Mouse (Mus musculus): ENCODE measurements around the gene Nin. TPM values are rescaled to one million over a fixed set of nuclear protein-coding genes. Genes with fewer than 3 reads are reported as not detected.
"Not testable (repeated sequence)": the region's sequence is repeated elsewhere in the genome, so short reads cannot be mapped to it uniquely, and the experiment has no call there.

Nin gene
- 11.0 and 11.6 TPM in 2 replicates for polyA plus RNA-seq (2015; fragmentation: Nextera tagmentation; extraction: Ambion mirVana)

DNA sequence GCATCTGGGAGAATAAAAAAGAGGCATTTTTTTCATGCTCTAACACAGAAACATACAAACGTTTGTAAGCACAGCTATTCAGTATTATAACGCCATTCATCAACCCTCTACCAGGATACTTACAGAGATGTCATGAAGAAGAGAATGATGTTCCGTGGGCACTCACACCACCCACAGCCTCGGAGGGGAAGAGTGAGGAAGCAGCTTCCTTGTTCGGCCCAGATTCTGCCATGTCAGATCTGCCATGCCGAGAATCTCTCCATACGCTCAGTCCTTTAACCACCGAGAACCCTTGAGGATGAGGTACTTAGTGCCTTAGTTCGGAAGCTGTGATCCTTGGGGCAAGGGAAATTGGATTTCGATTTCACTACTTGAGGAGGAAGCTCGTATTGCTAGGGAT lies at the start of gene Nin:
Gene Nin (minus strand): TSS at position 367 of the 400 bp plus-strand sequence.
- 69% methylated on average over 11 of the region's 11 CpGs for WGBS
- no peak within 1 kb of the TSS for H3K4me2 ChIP-seq

DNA sequence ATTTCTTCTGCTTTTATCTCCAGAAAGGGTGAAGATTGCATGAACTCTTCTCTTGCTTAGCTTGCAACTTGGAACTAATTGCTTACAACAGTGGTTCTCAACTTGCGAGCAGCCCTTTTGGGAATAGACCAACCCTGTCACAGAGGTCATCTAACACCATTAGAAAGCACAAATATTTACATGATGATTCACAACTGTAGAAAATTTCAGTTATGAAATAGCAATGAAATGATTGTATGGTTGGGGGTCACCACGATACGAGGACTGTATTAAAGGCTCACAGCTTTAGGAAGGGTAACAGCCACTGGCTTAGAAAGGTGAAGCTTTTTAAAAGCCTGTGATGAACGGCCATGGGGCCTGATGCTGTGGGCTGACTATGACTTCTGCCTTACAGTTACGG lies 47.5 kb upstream of the Nin start:
- H3K9ac ChIP-seq, result no peak overlapping the region
- no peaks in the 10 kb centered on the region for H3K36me3 ChIP-seq
- H3K4me1 ChIP-seq, result peaks cover 5% of the 10 kb centered on the region; the same call in 1 of the 2 replicates
- 43% methylated on average over 5 of the region's 5 CpGs for WGBS
- H3K9me3 ChIP-seq, result no peaks in the 10 kb centered on the region
- no peak overlapping the region for H3K4me2 ChIP-seq
- H3K4me3 ChIP-seq (replicated peaks), result no peak overlapping the region
- no peak overlapping the region for H3K27ac ChIP-seq
- H3K27me3 ChIP-seq (replicated peaks), result no peaks in the 10 kb centered on the region
- no peak for ATAC-seq (ENCODE audit: insufficient read depth, low FRiP score, low read depth)

More for the DNA sequence above, at the start of gene Nin:
- no peak within 1 kb of the TSS for H3K4me3 ChIP-seq (replicated peaks)
- no peak within 1 kb of the TSS for H3K27ac ChIP-seq
- H3K9ac ChIP-seq, result no peak within 1 kb of the TSS
- ATAC-seq (ENCODE audit: insufficient read depth, low FRiP score, low read depth), result no peak
- H3K9me3 ChIP-seq, result no peaks in the 10 kb centered on the region
- H3K27me3 ChIP-seq (replicated peaks), result no peaks in the 10 kb centered on the region
- no peaks in the 10 kb centered on the region for H3K36me3 ChIP-seq
- H3K4me1 ChIP-seq, result peaks cover 9% of the 10 kb centered on the region

GRCm38 (mm10) chr12:70157292-70158066 lies 44.0 kb upstream of the Nin start:
- Histone ChIP-seq H3K9ac (no peak overlapping the region), H3K4me1 (no peaks in the 10 kb centered on the region), H3K27ac (no peak overlapping the region), H3K4me3 (replicated peaks) (no peak overlapping the region), H3K27me3 (replicated peaks) (no peaks in the 10 kb centered on the region), H3K9me3 (no peaks in the 10 kb centered on the region), H3K36me3 (no peaks in the 10 kb centered on the region), H3K4me2 (no peak overlapping the region)
- no peak for ATAC-seq (ENCODE audit: insufficient read depth, low FRiP score, low read depth)
- 48% methylated on average over 5 of the region's 5 CpGs for WGBS

DNA sequence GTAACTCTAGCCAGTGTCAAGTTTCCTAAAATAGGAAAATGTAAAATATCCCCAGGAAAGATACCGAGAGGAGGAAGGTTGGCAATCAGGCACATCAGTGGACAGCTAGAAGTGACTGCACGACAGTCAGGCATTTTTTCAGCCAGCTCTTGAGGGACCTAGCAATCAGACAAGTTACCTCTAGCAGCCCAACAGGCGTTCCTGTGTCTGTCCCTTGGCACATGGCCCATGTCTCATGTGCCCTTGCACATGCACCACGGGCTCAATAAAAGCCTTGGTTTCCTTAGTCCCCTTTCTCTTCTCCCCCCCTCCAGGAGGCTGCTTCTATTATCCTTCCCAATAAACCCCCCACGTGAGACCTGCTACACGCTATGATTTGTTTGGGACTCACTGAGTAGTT lies 42.7 kb upstream of the Nin start:
- no peak overlapping the region for H3K4me3 ChIP-seq (replicated peaks)
- no peak overlapping the region for H3K27ac ChIP-seq
- H3K27me3 ChIP-seq (replicated peaks), result no peaks in the 10 kb centered on the region
- 67% methylated on average over 6 of the region's 6 CpGs for WGBS
- no peak overlapping the region for H3K4me2 ChIP-seq
- no peak for ATAC-seq (ENCODE audit: insufficient read depth, low FRiP score, low read depth)
- no peak overlapping the region for H3K9ac ChIP-seq
- H3K36me3 ChIP-seq, result no peaks in the 10 kb centered on the region
- H3K4me1 ChIP-seq, result no peaks in the 10 kb centered on the region
- no peaks in the 10 kb centered on the region for H3K9me3 ChIP-seq

DNA sequence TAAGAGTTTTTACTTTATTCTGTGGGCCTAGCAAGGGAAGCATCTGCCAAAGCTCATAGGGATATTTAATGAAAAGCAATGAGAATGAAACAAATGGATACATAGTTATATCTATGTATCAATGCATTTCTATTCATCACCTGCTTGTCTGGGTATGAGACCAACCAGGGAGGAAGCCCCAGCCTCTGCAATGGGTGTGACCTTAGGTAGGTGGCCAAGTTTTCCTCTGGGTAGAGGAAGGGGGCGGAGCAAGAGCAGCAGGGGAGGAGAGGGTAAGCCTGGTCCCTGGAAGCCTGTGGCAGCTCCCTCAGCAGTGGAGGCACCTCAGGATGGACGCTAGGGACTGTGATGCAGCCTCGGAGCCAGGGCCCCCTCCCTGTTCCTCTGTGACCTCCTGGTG lies 40.3 kb upstream of the Nin start, which contains the start of gene Abhd12b:
Gene Abhd12b (plus strand): TSS at position 301 of the 400 bp plus-strand sequence.
- no peak within 1 kb of the TSS for H3K4me2 ChIP-seq
- no peaks in the 10 kb centered on the region for H3K9me3 ChIP-seq
- H3K9ac ChIP-seq, result no peak within 1 kb of the TSS
- no peaks in the 10 kb centered on the region for H3K4me1 ChIP-seq
- WGBS, result 61% methylated on average over 3 of the region's 3 CpGs
- H3K27me3 ChIP-seq (replicated peaks), result no peaks in the 10 kb centered on the region
- H3K36me3 ChIP-seq, result no peaks in the 10 kb centered on the region
- H3K27ac ChIP-seq, result no peak within 1 kb of the TSS
- no peak within 1 kb of the TSS for H3K4me3 ChIP-seq (replicated peaks)
- ATAC-seq (ENCODE audit: insufficient read depth, low FRiP score, low read depth), result no peak

DNA sequence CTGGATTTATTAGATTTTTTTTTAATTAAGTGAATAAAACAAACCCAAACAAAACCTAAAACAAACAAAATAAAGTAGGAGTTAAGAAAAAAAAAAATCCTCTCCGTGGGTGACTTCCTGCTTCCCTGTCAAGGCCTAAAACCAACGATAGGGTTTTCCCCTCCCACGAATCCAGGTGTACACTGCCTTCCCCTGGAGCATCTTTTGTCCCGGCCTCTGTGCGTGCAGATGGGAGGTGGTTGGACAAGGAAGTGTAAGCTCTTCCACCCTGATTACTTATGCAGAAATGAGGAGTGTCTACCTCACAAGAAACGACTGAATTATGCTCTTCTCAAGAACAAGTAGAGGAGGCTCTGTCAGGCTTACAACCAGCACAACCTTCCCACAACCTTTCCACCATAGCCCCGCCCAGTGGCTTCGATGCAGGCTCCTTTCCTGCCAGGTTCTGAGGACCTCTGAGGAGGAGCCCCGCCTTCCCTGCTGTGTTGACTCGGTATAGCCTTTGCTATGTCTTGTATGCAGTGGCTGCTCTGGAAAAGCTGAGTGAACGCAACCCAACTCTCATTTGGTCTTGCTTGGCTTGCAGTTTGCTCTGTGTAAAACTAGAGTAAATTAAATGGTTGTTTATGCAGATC lies 35.2 kb upstream of the Nin start:
- Histone ChIP-seq H3K4me3 (replicated peaks) (peak overlapping the region; percentile 35; the same call in 1 of the 2 replicates), H3K4me1 (no peaks in the 10 kb centered on the region), H3K27ac (peak overlapping the region; percentile 1; the same call in 1 of the 2 replicates), H3K9ac (no peak overlapping the region), H3K4me2 (peak overlapping the region; percentile 54), H3K27me3 (replicated peaks) (no peaks in the 10 kb centered on the region), H3K9me3 (no peaks in the 10 kb centered on the region), H3K36me3 (no peaks in the 10 kb centered on the region)
- ATAC-seq (ENCODE audit: insufficient read depth, low FRiP score, low read depth), result 0 out of 2 replicates have a peak, but pooled peaks have one; percentile 27
- 19% methylated on average over 11 of the region's 11 CpGs for WGBS

DNA sequence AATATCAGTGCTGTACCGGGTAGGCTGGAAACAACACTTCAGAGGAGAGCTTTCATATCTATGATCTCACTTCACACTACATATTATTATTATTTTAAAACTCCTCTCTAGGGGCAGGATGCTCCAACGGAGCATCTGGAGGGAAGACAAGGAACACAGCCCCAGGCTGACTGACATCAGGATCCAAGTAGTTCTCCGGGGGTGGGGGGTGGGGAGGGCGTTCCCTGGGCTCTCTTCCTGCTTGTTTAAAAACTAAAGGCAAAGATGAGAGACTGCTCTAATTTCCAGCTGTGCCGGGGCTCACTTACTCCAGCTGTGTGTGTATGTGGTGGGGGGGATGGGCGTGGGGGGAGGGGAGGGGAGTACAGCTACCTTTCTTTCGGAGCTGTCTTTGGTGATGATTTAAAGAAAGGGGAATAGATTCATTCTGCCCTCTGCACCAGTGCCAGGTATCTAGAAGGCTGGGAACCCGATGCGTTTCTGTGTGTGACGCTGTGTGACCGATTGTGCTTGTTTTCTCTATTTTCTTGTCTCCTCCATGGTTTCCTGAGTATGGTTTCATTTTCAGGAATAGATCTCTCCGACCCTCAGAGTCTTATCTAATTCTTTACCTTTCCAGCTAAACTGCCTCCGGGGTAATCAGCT lies 34.6 kb upstream of the Nin start:
- no peak overlapping the region; the same call in 1 of the 2 replicates for H3K27ac ChIP-seq
- H3K36me3 ChIP-seq, result no peaks in the 10 kb centered on the region
- H3K27me3 ChIP-seq (replicated peaks), result no peaks in the 10 kb centered on the region
- 4% methylated on average over 12 of the region's 13 CpGs for WGBS
- H3K4me3 ChIP-seq (replicated peaks), result peak overlapping the region; percentile 35
- H3K4me2 ChIP-seq, result peak overlapping the region; percentile 54
- H3K9me3 ChIP-seq, result no peaks in the 10 kb centered on the region
- peak; percentile 19; the same call in 1 of the 2 replicates for ATAC-seq (ENCODE audit: insufficient read depth, low FRiP score, low read depth)
- H3K4me1 ChIP-seq, result no peaks in the 10 kb centered on the region
- no peak overlapping the region for H3K9ac ChIP-seq

DNA sequence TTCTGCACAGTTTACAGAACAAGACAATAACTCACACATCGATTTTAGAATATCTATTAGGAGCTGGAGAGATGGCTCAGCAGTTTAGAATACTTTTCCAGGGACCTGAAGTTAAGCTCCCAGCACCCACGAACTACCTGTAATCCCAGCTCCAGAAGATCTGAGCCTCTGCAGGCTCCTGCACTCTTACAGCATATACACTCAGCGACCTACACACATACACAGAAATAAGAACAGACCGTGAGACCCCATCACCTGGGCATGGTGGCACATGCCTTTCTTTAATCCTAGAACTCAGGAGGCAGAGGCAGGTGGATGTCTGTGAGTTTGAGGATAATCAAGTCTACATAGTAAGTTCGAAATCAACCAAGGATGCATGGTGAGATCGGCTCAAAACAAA lies 32.1 kb upstream of the Nin start:
- Histone ChIP-seq H3K4me2 (no peak overlapping the region), H3K27ac (peak overlapping the region; percentile 89; the same call in 1 of the 2 replicates), H3K27me3 (replicated peaks) (no peaks in the 10 kb centered on the region), H3K9ac (no peak overlapping the region), H3K4me1 (no peaks in the 10 kb centered on the region), H3K4me3 (replicated peaks) (no peak overlapping the region), H3K9me3 (no peaks in the 10 kb centered on the region), H3K36me3 (no peaks in the 10 kb centered on the region)
- WGBS, result 84% methylated on average over 6 of the region's 6 CpGs
- ATAC-seq (ENCODE audit: insufficient read depth, low FRiP score, low read depth), result no peak

GRCm38 (mm10) chr12:70144637-70145448 lies 31.3 kb upstream of the Nin start:
- H3K4me2 ChIP-seq, result peak overlapping the region; percentile 29; the same call in 1 of the 2 replicates
- no peaks in the 10 kb centered on the region for H3K36me3 ChIP-seq
- no peak overlapping the region for H3K4me3 ChIP-seq (replicated peaks)
- H3K9ac ChIP-seq, result no peak overlapping the region
- H3K9me3 ChIP-seq, result no peaks in the 10 kb centered on the region
- 37% methylated on average over 20 of the region's 20 CpGs for WGBS
- H3K27me3 ChIP-seq (replicated peaks), result no peaks in the 10 kb centered on the region
- H3K27ac ChIP-seq, result peak overlapping the region; percentile 89
- no peaks in the 10 kb centered on the region for H3K4me1 ChIP-seq
- peak; percentile 29; the same call in 1 of the 2 replicates for ATAC-seq (ENCODE audit: insufficient read depth, low FRiP score, low read depth)

- peak; percentile 72 for ATAC-seq (ENCODE audit: insufficient read depth, low FRiP score, low read depth)
- not testable (repeated sequence) for H3K9ac ChIP-seq; H3K9me3 ChIP-seq; H3K4me3 ChIP-seq (replicated peaks); H3K4me2 ChIP-seq; H3K4me1 ChIP-seq; H3K27me3 ChIP-seq (replicated peaks); H3K36me3 ChIP-seq
- WGBS, result 11% methylated on average over 3 of the region's 3 CpGs
- peak overlapping the region; percentile 89 for H3K27ac ChIP-seq
Observed at GRCm38 (mm10) chr12:70144106-70144587, 30.6 kb upstream of the Nin start.

DNA sequence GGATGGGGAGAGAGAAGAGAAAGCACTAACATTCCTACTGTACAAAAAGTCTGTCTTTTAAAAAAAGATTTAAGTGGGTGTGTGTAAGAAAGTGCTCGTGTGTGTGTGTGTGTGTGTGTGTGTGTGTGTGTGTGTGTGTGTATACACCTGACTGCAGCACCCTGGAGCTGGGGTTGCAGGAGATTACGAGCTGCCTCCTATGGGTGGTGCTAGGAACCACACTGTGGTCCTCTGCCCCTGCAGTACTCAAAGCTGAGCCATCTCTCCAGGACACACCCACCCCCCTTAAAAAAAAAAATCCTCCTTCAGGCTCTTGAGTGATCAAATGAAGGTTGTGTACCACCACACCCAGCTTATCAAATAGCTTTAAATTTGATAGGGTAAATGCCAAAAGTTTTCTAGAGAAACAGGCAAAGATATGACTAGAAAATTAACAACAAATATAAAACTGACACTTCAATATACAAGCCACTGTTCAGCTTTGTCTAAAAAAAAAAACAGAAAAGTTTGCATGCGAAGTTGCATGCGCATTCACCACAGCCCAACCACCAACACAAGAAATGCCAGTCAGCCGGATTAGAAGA lies 27.6 kb upstream of the Nin start:
- WGBS, result 83% methylated on average over 5 of the region's 5 CpGs
- Histone ChIP-seq H3K36me3 (no peaks in the 10 kb centered on the region), H3K9ac (no peak overlapping the region), H3K4me2 (no peak overlapping the region), H3K27ac (no peak overlapping the region), H3K4me1 (peaks cover 2% of the 10 kb centered on the region; the same call in 1 of the 2 replicates), H3K4me3 (replicated peaks) (no peak overlapping the region), H3K27me3 (replicated peaks) (no peaks in the 10 kb centered on the region), H3K9me3 (no peaks in the 10 kb centered on the region)
- no peak for ATAC-seq (ENCODE audit: insufficient read depth, low FRiP score, low read depth)
